Mouse (Mus musculus) embryo, embryonic 11 days (tissue): ENCODE data around the gene Cdk5rap3.

Experiments
- DNase-seq: peaks from one replicate; pipeline ENCODE4 v3.0.0-alpha.2; 2015

The Cdk5rap3 gene

GRCm38 (mm10) chr11:96893203-96893842 lies 23.0 kb downstream of the Cdk5rap3 start:
- DNase-seq = peak; percentile 47

GRCm38 (mm10) chr11:96891784-96892527 lies 24.3 kb downstream of the Cdk5rap3 start:
- peak; percentile 72 for DNase-seq

GRCm38 (mm10) chr11:96886942-96887546 lies 29.3 kb downstream of the Cdk5rap3 start:
- no peak for DNase-seq

- DNase-seq = peak; percentile 47
Observed at GRCm38 (mm10) chr11:96885901-96886340, 30.4 kb downstream of the Cdk5rap3 start.

GRCm38 (mm10) chr11:96880296-96880695 lies 36.0 kb downstream of the Cdk5rap3 start:
- no peak for DNase-seq

- peak; percentile 53 for DNase-seq
Observed at GRCm38 (mm10) chr11:96879359-96879758, 36.9 kb downstream of the Cdk5rap3 start.

- no peak for DNase-seq
Observed at GRCm38 (mm10) chr11:96878715-96879114, 37.6 kb downstream of the Cdk5rap3 start.

- DNase-seq = no peak
Observed at GRCm38 (mm10) chr11:96877071-96877470, 39.2 kb downstream of the Cdk5rap3 start.

GRCm38 (mm10) chr11:96876300-96877040 lies 39.8 kb downstream of the Cdk5rap3 start:
- peak; percentile 84 for DNase-seq

- peak; percentile 97 for DNase-seq
Observed at GRCm38 (mm10) chr11:96875745-96876144, 40.6 kb downstream of the Cdk5rap3 start.

- no peak for DNase-seq
Observed at GRCm38 (mm10) chr11:96875270-96875669, 41.0 kb downstream of the Cdk5rap3 start.

- peak; percentile 73 for DNase-seq
Observed at GRCm38 (mm10) chr11:96873601-96874140, 42.6 kb downstream of the Cdk5rap3 start.

- peak; percentile 84 for DNase-seq
Observed at GRCm38 (mm10) chr11:96872441-96873379, 43.6 kb downstream of the Cdk5rap3 start.

- DNase-seq = peak; percentile 86
Observed at GRCm38 (mm10) chr11:96867149-96867548, 49.1 kb downstream of the Cdk5rap3 start.

- peak; percentile 85 for DNase-seq
Observed at GRCm38 (mm10) chr11:96863206-96863995, 52.9 kb downstream of the Cdk5rap3 start.

GRCm38 (mm10) chr11:96862534-96862933 lies 53.8 kb downstream of the Cdk5rap3 start:
- no peak for DNase-seq

- peak; percentile 96 for DNase-seq
Observed at GRCm38 (mm10) chr11:96861878-96862289, 54.4 kb downstream of the Cdk5rap3 start.

- DNase-seq = peak; percentile 18
Observed at GRCm38 (mm10) chr11:96861446-96861845, 54.9 kb downstream of the Cdk5rap3 start.

GRCm38 (mm10) chr11:96860564-96860963 lies 55.7 kb downstream of the Cdk5rap3 start:
- DNase-seq = peak; percentile 88

GRCm38 (mm10) chr11:96859635-96860034 lies 56.7 kb downstream of the Cdk5rap3 start:
- DNase-seq = no peak

GRCm38 (mm10) chr11:96857446-96857845 lies 58.9 kb downstream of the Cdk5rap3 start:
- DNase-seq = no peak
